ENCODE assay signal across 18 mouse cellular contexts in the genomic region with DNA sequence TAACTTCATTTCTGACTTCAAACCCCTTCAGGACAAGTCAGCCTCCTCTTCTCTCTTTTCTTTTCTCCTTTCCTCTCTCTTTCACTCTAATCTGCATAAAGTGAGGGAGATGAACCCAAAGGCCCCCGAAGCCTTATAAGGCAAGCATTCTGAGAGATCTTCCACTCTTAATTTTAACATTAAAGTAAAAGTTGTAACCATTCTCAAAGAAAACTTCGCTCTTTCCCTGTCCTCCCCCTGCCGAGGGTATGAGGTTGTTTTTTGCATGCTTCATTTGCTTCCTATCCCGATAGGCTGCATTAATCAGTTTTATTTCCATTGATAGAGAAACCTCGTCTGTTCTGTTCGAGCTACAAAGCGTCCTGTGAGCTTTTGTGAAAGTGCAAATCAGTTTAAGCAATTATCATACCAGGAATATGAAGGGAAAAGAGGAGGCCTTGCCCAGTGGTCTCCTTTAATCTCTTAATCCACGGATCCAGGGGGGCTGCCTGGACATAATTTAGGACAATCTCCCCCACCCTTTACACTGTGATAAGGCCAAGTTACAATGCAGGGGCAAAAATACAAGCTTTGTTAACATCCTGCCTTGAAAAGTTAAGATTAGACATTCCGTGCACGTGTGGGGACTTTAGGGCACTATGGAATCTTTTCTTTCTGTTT. TPM values are rescaled to one million over a fixed set of nuclear protein-coding genes. Genes with fewer than 3 reads are reported as not detected.
DNase-seq lines count a peak whose midpoint lies in the region; ATAC-seq and TF ChIP-seq lines count a peak whose summit lies in the region.
"Had no signal": no experiment of that assay in that cellular context is flagged by ENCODE, and none has a peak within 500 bp of the region (broad histone marks: within the 10 kb centered on the region; RNA-seq: fewer than 3 reads in every experiment).

No protein-coding gene starts in this region.

- no peaks in the 10 kb centered on the region for H3K9me3 ChIP-seq in CH12.LX (replicated peaks; ENCODE audit: low read length)
- H3K9me3 ChIP-seq in embryonic facial prominence, embryonic 14.5 days (ENCODE audit: control insufficient read depth, low read length), result no peaks in the 10 kb centered on the region
- no peaks in the 10 kb centered on the region for H3K9me3 ChIP-seq in limb, embryonic 13.5 days
- H3K9me3 ChIP-seq: intestine, embryonic 15.5 days; megakaryocyte, embryonic 14.5 days had no signal

- no peak for TF ChIP-seq POLR2A in kidney, adult 2 months (IDR thresholded peaks at IDR 0.05; ENCODE audit: low read depth, low read length)
- no peak for TF ChIP-seq POLR2A in CH12.LX (IDR thresholded peaks at IDR 0.05; ENCODE audit: low read depth, low read length)

- H3K79me2 ChIP-seq in CH12.LX (replicated peaks; ENCODE audit: control insufficient read depth, extremely low read depth, insufficient read depth, poor library complexity, severe bottlenecking), result no peaks in the 10 kb centered on the region

- no peak overlapping the region for H3K9ac ChIP-seq in CH12.LX (ENCODE audit: insufficient read depth, low read depth)
- H3K9ac ChIP-seq in embryonic facial prominence, embryonic 14.5 days (ENCODE audit: low read depth, low read length), result no peak overlapping the region; the same call in 1 of the 2 replicates
- H3K9ac ChIP-seq in limb, embryonic 13.5 days, result peak overlapping the region; percentile 39; the same call in 1 of the 2 replicates
- H3K9ac ChIP-seq: intestine, embryonic 15.5 days had no signal

- no peak for TF ChIP-seq EP300 in CH12.LX (IDR thresholded peaks at IDR 0.05; ENCODE audit: low read length)

- no peak for ATAC-seq in embryonic facial prominence, embryonic 14.5 days (ENCODE audit: low read depth)
- no peak for ATAC-seq in limb, embryonic 13.5 days (ENCODE audit: low FRiP score, low read depth)
- ATAC-seq: intestine, embryonic 15.5 days had no signal

- TF ChIP-seq RAD21 in CH12.LX (IDR thresholded peaks at IDR 0.05; ENCODE audit: low read depth, low read length), result no peak

- TF ChIP-seq CTCF in kidney, adult 2 months (conservative IDR thresholded peaks at IDR 0.05; ENCODE audit: insufficient read depth, insufficient read length, low read depth, low read length), result no peak
- TF ChIP-seq CTCF in CH12.LX (conservative IDR thresholded peaks at IDR 0.05 in 1 of 2, IDR thresholded peaks at IDR 0.05 in 1 of 2; ENCODE audit: low read depth in 2 of 2, low read length in 2 of 2), result no peak

- H3K4me1 ChIP-seq in kidney, adult 2 months (ENCODE audit: control insufficient read depth, insufficient read depth, low read length), result peaks cover 7% of the 10 kb centered on the region; the same call in 1 of the 2 replicates
- 0 out of 4 replicates have a peak, but pooled peaks cover 0 to 2% of the 10 kb centered on the region in 2 experiments for H3K4me1 ChIP-seq in CH12.LX (ENCODE audit: control insufficient read depth in 1 of 2, insufficient read depth in 2 of 2)
- H3K4me1 ChIP-seq in embryonic facial prominence, embryonic 14.5 days (ENCODE audit: control insufficient read depth, insufficient read depth, low read length), result peaks cover 13% of the 10 kb centered on the region
- peaks cover 26% of the 10 kb centered on the region for H3K4me1 ChIP-seq in limb, embryonic 13.5 days

- H3K4me3 ChIP-seq in kidney, adult 2 months (ENCODE audit: insufficient read depth, low read depth, low read length), result no peak overlapping the region; the same call in 1 of the 2 replicates
- no peak overlapping the region for H3K4me3 ChIP-seq in CH12.LX (replicated peaks in 1 of 3; ENCODE audit: low read depth in 2 of 3, low read length in 2 of 3, poor library complexity in 1 of 3)
- H3K4me3 ChIP-seq in embryonic facial prominence, embryonic 14.5 days (ENCODE audit: low read depth, low read length), result peak overlapping the region; percentile 0; the same call in 1 of the 2 replicates
- H3K4me3 ChIP-seq in limb, embryonic 13.5 days, result peak overlapping the region; percentile 1; the same call in 1 of the 2 replicates
- H3K4me3 ChIP-seq: heart, adult 2 months; intestine, embryonic 15.5 days; megakaryocyte, embryonic 14.5 days had no signal

- peak overlapping the region; percentile 12; the same call in 1 of the 2 replicates for H3K4me2 ChIP-seq in CH12.LX (ENCODE audit: insufficient read depth, low read depth, poor library complexity, severe bottlenecking)
- H3K4me2 ChIP-seq in embryonic facial prominence, embryonic 14.5 days (ENCODE audit: low read depth, low read length), result peak overlapping the region; percentile 39; the same call in 1 of the 2 replicates
- 0 out of 2 replicates have a peak overlapping the region, but pooled peaks have one; percentile 7 for H3K4me2 ChIP-seq in limb, embryonic 13.5 days (replicated peaks)
- H3K4me2 ChIP-seq: intestine, embryonic 15.5 days had no signal

- WGBS in kidney, adult 2 months, result 16% methylated on average over 10 of the region's 10 CpGs
- WGBS in embryonic facial prominence, embryonic 14.5 days, result 14% methylated on average over 10 of the region's 10 CpGs
- 16% methylated on average over 10 of the region's 10 CpGs for WGBS in limb, embryonic 13.5 days

- H3K27me3 ChIP-seq in kidney, adult 2 months (replicated peaks; ENCODE audit: control insufficient read depth, insufficient read depth, low read length), result no peaks in the 10 kb centered on the region
- no peaks in the 10 kb centered on the region for H3K27me3 ChIP-seq in CH12.LX (replicated peaks)
- H3K27me3 ChIP-seq in embryonic facial prominence, embryonic 14.5 days (replicated peaks; ENCODE audit: control insufficient read depth, insufficient read depth, low read length), result peaks cover 98% of the 10 kb centered on the region
- peaks cover 99% of the 10 kb centered on the region for H3K27me3 ChIP-seq in limb, embryonic 13.5 days

- dilution Hi-C loops in CH12.LX (cut with MboI; ENCODE audit: extremely low pct_ligation_motif_present, extremely low pct_unique_long_range_greater_than_20kb, low sequenced_read_pairs), result no loop called here

- no peaks in the 10 kb centered on the region for H3K36me3 ChIP-seq in kidney, adult 2 months (ENCODE audit: control insufficient read depth, insufficient read depth, low read length)
- no peaks in the 10 kb centered on the region for H3K36me3 ChIP-seq in CH12.LX (replicated peaks in 1 of 2; ENCODE audit: control insufficient read depth in 1 of 2, insufficient read depth in 1 of 2, low read length in 1 of 2)
- no peaks in the 10 kb centered on the region for H3K36me3 ChIP-seq in embryonic facial prominence, embryonic 14.5 days (ENCODE audit: control insufficient read depth, insufficient read depth, low read length)
- H3K36me3 ChIP-seq in limb, embryonic 13.5 days, result no peaks in the 10 kb centered on the region
- H3K36me3 ChIP-seq: intestine, embryonic 15.5 days had no signal

- in situ Hi-C loops in CH12.LX (cut with MboI; ENCODE audit: low pct_ligation_motif_present, low pct_unique_long_range_greater_than_20kb, low sequenced_read_pairs), result no loop called here

- H3K27ac ChIP-seq in kidney, adult 2 months (ENCODE audit: insufficient read depth, low read depth, low read length), result peak overlapping the region; percentile 36
- H3K27ac ChIP-seq in CH12.LX (ENCODE audit: insufficient read depth, low read depth), result no peak overlapping the region
- no peak overlapping the region for H3K27ac ChIP-seq in embryonic facial prominence, embryonic 14.5 days (replicated peaks; ENCODE audit: low read depth, low read length)
- no peak overlapping the region for H3K27ac ChIP-seq in limb, embryonic 13.5 days
- H3K27ac ChIP-seq: heart, adult 2 months; intestine, embryonic 15.5 days had no signal

- DNase-seq in kidney, adult 2 months, result peak; percentile 23
- DNase-seq in kidney, adult 11 months, result no peak
- DNase-seq in CH12.LX (ENCODE audit: extremely low read depth), result no peak
- no peak for DNase-seq in embryonic facial prominence, embryonic 14.5 days (ENCODE audit: low spot score)
- DNase-seq in lung, adult 18-20 months, result no peak
- DNase-seq in frontal cortex, postnatal 14 days (ENCODE audit: low spot score in 2 of 2), result no peak
- no peak for DNase-seq in adrenal gland, postnatal 14 days
- DNase-seq: cerebellum, adult 11-12 months; heart, adult 2 months; heart, postnatal 10 days; right cerebral cortex, postnatal 25 days; thymus, postnatal 25 days had no signal

TF ChIP-seq in CH12.LX, 34 proteins besides CTCF, POLR2A, EP300 and RAD21:
- TF ChIP-seq MYC (IDR thresholded peaks at IDR 0.05; ENCODE audit: low read depth, low read length), result no peak
- no peak for TF ChIP-seq MAFK (IDR thresholded peaks at IDR 0.05; ENCODE audit: insufficient replicate concordance, low read length)
- TF ChIP-seq CHD2 (IDR thresholded peaks at IDR 0.05; ENCODE audit: low read length), result no peak
- no peak for TF ChIP-seq SMC3 (IDR thresholded peaks at IDR 0.05; ENCODE audit: low read depth, low read length)
- no peak for TF ChIP-seq CHD1 (IDR thresholded peaks at IDR 0.05; ENCODE audit: low read depth, low read length)
- TF ChIP-seq MAX (IDR thresholded peaks at IDR 0.05; ENCODE audit: low read length), result no peak
TF ChIP-seq in CH12.LX: peak in this region for 0.

RNA-seq across cellular contexts. Expression of a gene that starts 7.7 kb away (rescaled TPM):
- 14.3 and 19.2 TPM in 2 replicates for polyA plus RNA-seq in kidney, adult 2 months (2012; rRNA removed)
- total RNA-seq in CH12.LX (2012; rRNA removed) (not detected in 2 replicates), CH12.LX (2014; rRNA removed) (not detected in 2 replicates)
- not detected in 2 replicates for polyA plus RNA-seq in CH12.LX (2012; ENCODE audit: insufficient read length, low read depth)
- 6.9 and 7.5 TPM in 2 replicates for polyA plus RNA-seq in embryonic facial prominence, embryonic 14.5 days (2014; fragmentation: Nextera tagmentation; extraction: Ambion mirVana)
- polyA plus RNA-seq in limb, embryonic 13.5 days (2015; fragmentation: Nextera tagmentation; extraction: Ambion mirVana), result 18.7 and 18.9 TPM in 2 replicates
- not detected in 2 replicates for total RNA-seq in adrenal gland, postnatal 14 days (2021)
- total RNA-seq: heart, adult 2 months; heart, postnatal 10 days; liver, adult 2 months; neutrophil, adult 5-6 weeks had no signal
- polyA plus RNA-seq: heart, adult 2 months; liver, adult 2 months; lung, embryonic 16.5 days had no signal

Comparison
In these comparisons a context has a peak if more than half of its experiments do, and no peak if none do; other contexts are left out.
1. H3K4me3 ChIP-seq: peak in embryonic facial prominence, embryonic 14.5 days (single experiment) and limb, embryonic 13.5 days (single experiment); none in kidney, adult 2 months (single experiment) and CH12.LX (0 of 3).
2. Peak in every context shown above with its lines, with median percentiles within 50 percentile points of each other: H3K4me2 ChIP-seq.